Mouse (Mus musculus) ES-E14 (cell line): ENCODE data around the gene Ltb4r2.

Experiments
- CHD2 ChIP-seq: IDR thresholded peaks from 2 replicates; pipeline ENCODE4 v1.6.1; 2014; ENCODE audit warnings: mild to moderate bottlenecking, low read depth, low read length, inconsistent platforms
- MAFK ChIP-seq: IDR thresholded peaks from 2 replicates; pipeline ENCODE4 v1.6.1; 2014; ENCODE audit warnings: mild to moderate bottlenecking, low read depth, low read length, inconsistent platforms; ENCODE audit not compliant: insufficient read depth
- ZC3H11A ChIP-seq: IDR thresholded peaks from 2 replicates; pipeline ENCODE4 v1.6.1; 2012; ENCODE audit warnings: low read depth, mild to moderate bottlenecking, inconsistent platforms, low read length, borderline replicate concordance
- ZNF384 ChIP-seq: IDR thresholded peaks from 2 replicates; pipeline ENCODE4 v1.6.1; 2012; ENCODE audit warnings: low read depth, low read length, inconsistent platforms

DNA sequence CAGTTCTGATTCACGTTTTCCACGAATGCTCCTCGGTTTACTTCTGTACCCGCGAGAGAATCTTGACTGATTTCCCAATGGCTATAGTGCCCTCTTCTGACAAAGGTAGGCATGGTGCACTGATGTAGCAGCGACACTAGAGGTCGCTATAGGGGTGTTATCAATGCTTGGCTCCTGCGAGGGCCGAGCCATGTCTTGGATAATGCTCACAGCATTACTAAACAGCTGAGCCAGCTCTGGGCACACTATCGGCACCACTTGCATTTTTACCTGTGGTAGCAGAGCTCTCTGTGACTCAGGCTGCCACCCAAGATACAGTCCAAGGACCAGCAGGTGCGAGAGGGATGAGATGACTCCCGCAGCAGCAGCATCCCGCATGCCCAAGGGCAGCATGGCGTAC lies 20.1 kb downstream of the Ltb4r2 start:
- no peak; the same call in 1 of the 2 replicates for TF ChIP-seq CHD2
- peak; percentile 44; the same call in 1 of the 2 replicates for TF ChIP-seq MAFK
- peak; percentile 73; the same call in 1 of the 2 replicates for TF ChIP-seq ZC3H11A
- no peak for TF ChIP-seq ZNF384
